Mouse (Mus musculus) midbrain, embryonic 13.5 days (tissue): ENCODE results near the gene Tyrobp. TPM values are rescaled to one million over a fixed set of nuclear protein-coding genes. Genes with fewer than 3 reads are reported as not detected.

ENCODE experiments used
- polyA plus RNA-seq: library from polyadenylated mRNA; unstranded; fragments of >200 nt; fragmentation: Nextera tagmentation; extraction: Ambion mirVana; gene quantifications from 2 replicates; pipeline ENCODE4 v1.2.1, GENCODE M21; 2015

Gene Tyrobp
- polyA plus RNA-seq, 1 experiment from 2014 or later, result 23.8 TPM

Other genes starting within 250 kb of the Tyrobp start
- gene Zfp146, start 244.0 kb upstream of the Tyrobp start, polyA plus RNA-seq, result 18.9 and 22.8 TPM in 2 replicates
- gene Cox7a1, start 229.6 kb upstream of the Tyrobp start, polyA plus RNA-seq, result 3.0 and 4.4 TPM in 2 replicates
- 57.2 and 64.1 TPM in 2 replicates for gene Capns1, start 214.9 kb upstream of the Tyrobp start, polyA plus RNA-seq
- gene Polr2i, start 181.8 kb upstream of the Tyrobp start, polyA plus RNA-seq, result 181 and 186 TPM in 2 replicates
- gene Tbcb, start 181.5 kb upstream of the Tyrobp start, polyA plus RNA-seq, result 359 and 362 TPM in 2 replicates
- not detected in 2 replicates for gene Ovol3, start 178.0 kb upstream of the Tyrobp start, polyA plus RNA-seq
- gene Thap8, start 133.7 kb upstream of the Tyrobp start, polyA plus RNA-seq, result 0.68 and 0.79 TPM in 2 replicates
- 5.9 and 6.4 TPM in 2 replicates for gene Wdr62, start 133.3 kb upstream of the Tyrobp start, polyA plus RNA-seq
- gene Clip3, start 122.0 kb upstream of the Tyrobp start, polyA plus RNA-seq, result 92.0 and 99.2 TPM in 2 replicates
- gene Alkbh6, start 105.0 kb upstream of the Tyrobp start, polyA plus RNA-seq, result 128 and 132 TPM in 2 replicates
- 10.8 and 11.7 TPM in 2 replicates for gene Syne4, start 99.0 kb upstream of the Tyrobp start, polyA plus RNA-seq
- not detected in 2 replicates for gene E130208F15Rik, start 92.0 kb upstream of the Tyrobp start, polyA plus RNA-seq
- 21.2 and 23.6 TPM in 2 replicates for gene Sdhaf1, start 89.9 kb upstream of the Tyrobp start, polyA plus RNA-seq
- gene Lrfn3, start 51.0 kb upstream of the Tyrobp start, polyA plus RNA-seq, result 11.4 and 13.0 TPM in 2 replicates
- gene Hcst, start 6.1 kb downstream of the Tyrobp start, polyA plus RNA-seq, result 0.54 TPM in 1 of 2 replicates, not detected in the other
- 1.2 and 1.3 TPM in 2 replicates for gene Nfkbid, start 8.0 kb downstream of the Tyrobp start, polyA plus RNA-seq
- 521 and 559 TPM in 2 replicates for gene Aplp1, start 31.8 kb downstream of the Tyrobp start, polyA plus RNA-seq
- gene Kirrel2, start 43.9 kb downstream of the Tyrobp start, polyA plus RNA-seq, result 3.1 and 3.6 TPM in 2 replicates
- 0.78 and 0.94 TPM in 2 replicates for gene Nphs1, start 44.6 kb downstream of the Tyrobp start, polyA plus RNA-seq
- not detected in 2 replicates for gene Prodh2, start 79.9 kb downstream of the Tyrobp start, polyA plus RNA-seq
- 106 and 114 TPM in 2 replicates for gene Arhgap33, start 121.3 kb downstream of the Tyrobp start, polyA plus RNA-seq
- 5.7 and 6.6 TPM in 2 replicates for gene Hspb6, start 138.4 kb downstream of the Tyrobp start, polyA plus RNA-seq
- gene Proser3, start 138.5 kb downstream of the Tyrobp start, polyA plus RNA-seq, result 8.7 and 12.3 TPM in 2 replicates
- gene Lin37, start 146.1 kb downstream of the Tyrobp start, polyA plus RNA-seq, result 54.4 and 60.4 TPM in 2 replicates
- 92.5 and 102 TPM in 2 replicates for gene U2af1l4, start 149.5 kb downstream of the Tyrobp start, polyA plus RNA-seq
- 20.7 and 22.6 TPM in 2 replicates for gene Gm49396, start 149.6 kb downstream of the Tyrobp start, polyA plus RNA-seq
- 131 and 133 TPM in 2 replicates for gene Psenen, start 149.9 kb downstream of the Tyrobp start, polyA plus RNA-seq
- 4.8 and 6.6 TPM in 2 replicates for gene Igflr1, start 151.7 kb downstream of the Tyrobp start, polyA plus RNA-seq
- 12.9 and 13.3 TPM in 2 replicates for gene Kmt2b, start 175.0 kb downstream of the Tyrobp start, polyA plus RNA-seq
- gene Zbtb32, start 185.1 kb downstream of the Tyrobp start, polyA plus RNA-seq, result 0.14 and 0.31 TPM in 2 replicates
- gene Upk1a, start 199.1 kb downstream of the Tyrobp start, polyA plus RNA-seq, result 0.46 and 0.73 TPM in 2 replicates
- 1,046 and 1,055 TPM in 2 replicates for gene Cox6b1, start 212.4 kb downstream of the Tyrobp start, polyA plus RNA-seq
- not detected in 2 replicates for gene Etv2, start 222.1 kb downstream of the Tyrobp start, polyA plus RNA-seq
- gene Rbm42, start 236.6 kb downstream of the Tyrobp start, polyA plus RNA-seq, result 130 and 153 TPM in 2 replicates